In the genomic region with DNA sequence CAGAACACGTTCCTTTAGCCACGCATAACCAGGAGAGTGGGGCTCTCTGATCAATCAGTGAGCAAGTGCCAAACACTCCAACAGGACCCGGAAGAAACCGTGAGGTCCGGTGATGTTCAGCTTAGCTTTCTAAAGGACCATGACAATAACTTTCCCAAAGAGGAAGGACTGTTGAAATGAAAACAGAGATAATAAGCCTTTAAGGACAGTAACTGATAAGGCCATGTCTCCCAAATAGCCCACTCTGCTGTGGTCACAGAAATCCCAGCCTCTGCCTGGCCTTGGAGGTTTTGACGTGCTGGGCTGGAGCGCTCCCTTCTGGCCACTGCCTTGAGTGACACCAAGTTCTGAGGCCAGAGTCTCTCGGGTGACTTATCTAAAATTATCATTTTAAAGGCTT, we compare ENCODE assay signal across 8 mouse cellular contexts. TPM values are rescaled to one million over a fixed set of nuclear protein-coding genes. Genes with fewer than 3 reads are reported as not detected.
DNase-seq lines count a peak whose midpoint lies in the region; ATAC-seq and TF ChIP-seq lines count a peak whose summit lies in the region.

No protein-coding gene starts in this region.

- no peaks in the 10 kb centered on the region for H3K27me3 ChIP-seq in heart, embryonic 12.5 days (replicated peaks)
- no peaks in the 10 kb centered on the region for H3K27me3 ChIP-seq in hindbrain, embryonic 14.5 days (ENCODE audit: control insufficient read depth, insufficient read depth, low read length)

- H3K9ac ChIP-seq in heart, embryonic 12.5 days: no peak overlapping the region
- H3K9ac ChIP-seq in hindbrain, embryonic 14.5 days: no peak overlapping the region

- DNase-seq in heart, adult 18-20 months: no peak
- DNase-seq in urinary bladder, postnatal 14 days (ENCODE audit: low spot score): peak; percentile 16
- DNase-seq in urinary bladder, postnatal 25 days (ENCODE audit: low spot score): no peak
- peak; percentile 17 for DNase-seq in lung, postnatal 10 days
- peak; percentile 11 for DNase-seq in thymus, postnatal 0 days (ENCODE audit: low spot score)
- no peak for DNase-seq in hindbrain, embryonic 14.5 days (ENCODE audit: low spot score)

- no peak for TF ChIP-seq POLR2A in embryonic fibroblast, embryonic 13.5 days (IDR thresholded peaks at IDR 0.05; ENCODE audit: low read depth, low read length)

- 19% methylated on average over 8 of the region's 8 CpGs for WGBS in heart, embryonic 12.5 days
- 57% methylated on average over 8 of the region's 8 CpGs for WGBS in hindbrain, embryonic 14.5 days

- ATAC-seq in heart, embryonic 12.5 days (ENCODE audit: insufficient number of reproducible peaks, low FRiP score): no peak
- ATAC-seq in hindbrain, embryonic 14.5 days (ENCODE audit: low FRiP score): no peak

- no peaks in the 10 kb centered on the region for H3K9me3 ChIP-seq in heart, embryonic 12.5 days (replicated peaks)
- no peaks in the 10 kb centered on the region for H3K9me3 ChIP-seq in hindbrain, embryonic 14.5 days (ENCODE audit: control insufficient read depth, low read length)

- no peaks in the 10 kb centered on the region for H3K4me1 ChIP-seq in heart, embryonic 12.5 days (replicated peaks)
- no peaks in the 10 kb centered on the region for H3K4me1 ChIP-seq in embryonic fibroblast, embryonic 13.5 days (ENCODE audit: control insufficient read depth, insufficient read depth, low read length)
- H3K4me1 ChIP-seq in hindbrain, embryonic 14.5 days (replicated peaks; ENCODE audit: control insufficient read depth, insufficient read depth, low read length): no peaks in the 10 kb centered on the region

- TF ChIP-seq CTCF in embryonic fibroblast, embryonic 13.5 days (IDR thresholded peaks at IDR 0.05; ENCODE audit: borderline replicate concordance, insufficient read depth, low read length): 0 out of 2 replicates have a peak, but pooled peaks have one; percentile 31

- H3K4me2 ChIP-seq in heart, embryonic 12.5 days: peak overlapping the region; percentile 39
- no peak overlapping the region for H3K4me2 ChIP-seq in hindbrain, embryonic 14.5 days (replicated peaks)

- H3K4me3 ChIP-seq in heart, embryonic 12.5 days: no peak overlapping the region
- no peak overlapping the region for H3K4me3 ChIP-seq in embryonic fibroblast, embryonic 13.5 days (ENCODE audit: insufficient read depth, low read length)
- H3K4me3 ChIP-seq in hindbrain, embryonic 14.5 days (replicated peaks; ENCODE audit: low read length): no peak overlapping the region

- no peak overlapping the region for H3K27ac ChIP-seq in heart, embryonic 12.5 days (ENCODE audit: poor library complexity, severe bottlenecking)
- no peak overlapping the region for H3K27ac ChIP-seq in embryonic fibroblast, embryonic 13.5 days (ENCODE audit: insufficient read depth, low read length)
- H3K27ac ChIP-seq in hindbrain, embryonic 14.5 days: no peak overlapping the region

- no peaks in the 10 kb centered on the region for H3K36me3 ChIP-seq in heart, embryonic 12.5 days
- H3K36me3 ChIP-seq in hindbrain, embryonic 14.5 days (replicated peaks; ENCODE audit: control insufficient read depth, insufficient read depth): no peaks in the 10 kb centered on the region

RNA-seq across cellular contexts. Expression of a gene that starts 39.7 kb away (rescaled TPM):
- polyA plus RNA-seq in heart, embryonic 12.5 days (2016; fragmentation: Nextera tagmentation; extraction: Ambion mirVana): 0.86 and 1.1 TPM in 2 replicates
- total RNA-seq in heart, adult 18-20 months (2021): 10 to 100 TPM; 13.2 to 15.5 TPM
- polyA plus RNA-seq in embryonic fibroblast, embryonic 13.5 days (2011; ENCODE audit: insufficient read length, low read depth, missing spikeins): 7.8 TPM in 2 replicates
- polyA plus RNA-seq in thymus, postnatal 0 days (2015; fragmentation: Nextera tagmentation; extraction: Ambion mirVana): 3.6 and 5.1 TPM in 2 replicates
- polyA plus RNA-seq in hindbrain, embryonic 14.5 days (2014; fragmentation: Nextera tagmentation; extraction: Ambion mirVana): 2.6 and 2.9 TPM in 2 replicates

Comparison
In these comparisons a context has a peak if more than half of its experiments do, and no peak if none do; other contexts are left out.
1. DNase-seq: peak in urinary bladder, postnatal 14 days (single experiment), lung, postnatal 10 days (single experiment) and thymus, postnatal 0 days (single experiment); none in heart, adult 18-20 months (0 of 2), urinary bladder, postnatal 25 days (single experiment) and hindbrain, embryonic 14.5 days (single experiment).